Mouse (Mus musculus): Measurements from ENCODE around the gene Lipe.

The Lipe gene

GRCm38 (mm10) chr7:25367632-25368293 is 30.7 kb downstream of the Lipe start:
- intact Hi-C loops (cut with DNase I) = loop anchor here (5.0 kb wide), 2 partner anchors 40 kb away; no protein-coding TSS in a partner anchor

GRCm38 (mm10) chr7:25365937-25366625 is 32.4 kb downstream of the Lipe start:
- intact Hi-C loops (cut with DNase I) = loop anchor here (5.0 kb wide), 2 partner anchors 39 to 41 kb away; no protein-coding TSS in a partner anchor

- intact Hi-C loops (cut with DNase I) = no loop called here
Observed at GRCm38 (mm10) chr7:25363632-25364031, 34.9 kb downstream of the Lipe start.

- intact Hi-C loops (cut with DNase I) = no loop called here
Observed at GRCm38 (mm10) chr7:25363151-25363550, 35.4 kb downstream of the Lipe start.

GRCm38 (mm10) chr7:25358721-25359206 is 39.7 kb downstream of the Lipe start:
- intact Hi-C loops (cut with DNase I) = no loop called here

- intact Hi-C loops (cut with DNase I) = no loop called here
Observed at GRCm38 (mm10) chr7:25348861-25349260, 49.6 kb downstream of the Lipe start.

GRCm38 (mm10) chr7:25341000-25341784 is 57.3 kb downstream of the Lipe start:
- intact Hi-C loops (cut with DNase I) = no loop called here

- intact Hi-C loops (cut with DNase I) = no loop called here
Observed at GRCm38 (mm10) chr7:25339329-25339728, 59.2 kb downstream of the Lipe start.

GRCm38 (mm10) chr7:25334472-25334871 is 64.0 kb downstream of the Lipe start:
- intact Hi-C loops (cut with DNase I) = loop anchor here (5.0 kb wide), 1 partner anchor 92 kb away; no protein-coding TSS in a partner anchor

- intact Hi-C loops (cut with DNase I) = loop anchor here (5.0 kb wide), 1 partner anchor 91 kb away; no protein-coding TSS in a partner anchor
Observed at GRCm38 (mm10) chr7:25333596-25334307, 64.8 kb downstream of the Lipe start.
